Mouse (Mus musculus): ENCODE data around the gene Rab17. TPM values are rescaled to one million over a fixed set of nuclear protein-coding genes. Genes with fewer than 3 reads are reported as not detected.

Rab17 gene
- polyA plus RNA-seq (2015; fragmentation: Nextera tagmentation; extraction: Ambion mirVana): 0.17 and 0.21 TPM in 2 replicates

- no peak for ATAC-seq (ENCODE audit: low read depth)
- Histone ChIP-seq H3K4me2 (no peak within 1 kb of the TSS), H3K27me3 (no peaks in the 10 kb centered on the region), H3K4me1 (replicated peaks) (peaks cover 28% of the 10 kb centered on the region), H3K27ac (replicated peaks) (no peak within 1 kb of the TSS), H3K9me3 (no peaks in the 10 kb centered on the region), H3K4me3 (no peak within 1 kb of the TSS), H3K9ac (no peak within 1 kb of the TSS), H3K36me3 (no peaks in the 10 kb centered on the region)
- 44% methylated on average over 9 of the region's 9 CpGs for WGBS
Observed at GRCm38 (mm10) chr1:90969347-90969784, at the start of gene Rab17. TSS of gene Rab17 (minus strand) at chr1:90969661.

GRCm38 (mm10) chr1:91017111-91017758 is 47.8 kb upstream of the Rab17 start:
- H3K36me3 ChIP-seq: no peaks in the 10 kb centered on the region
- H3K4me2 ChIP-seq: peak overlapping the region; percentile 26
- no peak for ATAC-seq (ENCODE audit: low read depth)
- peaks cover 19% of the 10 kb centered on the region for H3K4me1 ChIP-seq (replicated peaks)
- WGBS: 17% methylated on average over 20 of the region's 20 CpGs
- peak overlapping the region; percentile 0; the same call in 1 of the 2 replicates for H3K9ac ChIP-seq
- no peak overlapping the region for H3K27ac ChIP-seq (replicated peaks)
- H3K9me3 ChIP-seq: no peaks in the 10 kb centered on the region
- H3K4me3 ChIP-seq: no peak overlapping the region
- H3K27me3 ChIP-seq: no peaks in the 10 kb centered on the region

- Histone ChIP-seq H3K4me1 (replicated peaks) (peaks cover 36% of the 10 kb centered on the region), H3K9me3 (no peaks in the 10 kb centered on the region), H3K27ac (replicated peaks) (no peak overlapping the region), H3K4me2 (no peak overlapping the region), H3K4me3 (no peak overlapping the region), H3K36me3 (no peaks in the 10 kb centered on the region), H3K27me3 (no peaks in the 10 kb centered on the region), H3K9ac (no peak overlapping the region)
- 61% methylated on average over 7 of the region's 7 CpGs for WGBS
- no peak for ATAC-seq (ENCODE audit: low read depth)
Observed at GRCm38 (mm10) chr1:91015571-91015970, 46.1 kb upstream of the Rab17 start.

DNA sequence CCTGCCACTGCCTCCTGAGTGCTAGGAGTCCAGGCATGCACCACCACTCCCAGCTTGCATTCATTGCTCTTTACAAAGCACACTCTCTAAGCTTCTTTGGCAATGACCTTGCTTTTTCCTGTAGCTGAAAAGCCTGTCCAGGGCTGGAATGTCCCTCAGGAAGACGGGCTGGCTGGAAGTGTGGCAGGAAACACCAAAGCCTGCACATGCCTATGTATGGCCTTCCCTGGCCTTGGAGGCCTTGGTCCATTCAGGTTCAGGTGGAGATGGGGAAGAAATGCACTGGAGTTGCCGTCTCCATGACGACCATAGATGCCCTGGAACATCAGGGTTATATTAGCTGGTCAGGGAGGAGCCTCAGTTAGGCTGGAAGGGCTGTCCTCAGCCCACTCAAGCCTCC is 44.3 kb upstream of the Rab17 start:
- no peak for ATAC-seq (ENCODE audit: low read depth)
- WGBS: 87% methylated on average over 3 of the region's 3 CpGs
- H3K27me3 ChIP-seq: no peaks in the 10 kb centered on the region
- no peak overlapping the region for H3K27ac ChIP-seq (replicated peaks)
- no peaks in the 10 kb centered on the region for H3K9me3 ChIP-seq
- no peak overlapping the region for H3K4me2 ChIP-seq
- H3K4me1 ChIP-seq (replicated peaks): peaks cover 44% of the 10 kb centered on the region
- no peaks in the 10 kb centered on the region for H3K36me3 ChIP-seq
- no peak overlapping the region for H3K9ac ChIP-seq
- H3K4me3 ChIP-seq: no peak overlapping the region

DNA sequence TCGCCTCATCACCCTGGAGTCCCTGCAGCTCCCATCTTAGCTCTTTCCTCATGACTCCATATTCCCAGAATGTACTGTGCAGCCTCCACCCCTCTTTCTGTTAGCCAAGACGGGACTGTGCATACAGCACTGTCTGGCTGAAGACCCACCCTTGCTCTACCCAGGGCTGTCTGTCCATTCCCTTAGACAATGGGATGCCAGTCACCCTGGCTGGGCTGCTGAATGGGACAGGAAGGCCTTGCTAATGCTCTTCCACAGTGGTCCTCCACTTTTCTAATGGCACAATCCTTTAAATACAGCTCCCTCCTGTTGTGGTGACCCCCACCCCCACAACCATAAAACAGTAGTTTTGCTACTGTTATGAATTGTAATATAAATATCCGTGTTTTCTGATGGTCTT is 41.9 kb upstream of the Rab17 start:
- H3K4me1 ChIP-seq (replicated peaks): peaks cover 39% of the 10 kb centered on the region
- H3K27ac ChIP-seq (replicated peaks): no peak overlapping the region
- H3K9ac ChIP-seq: no peak overlapping the region
- H3K4me2 ChIP-seq: no peak overlapping the region
- no peak for ATAC-seq (ENCODE audit: low read depth)
- H3K9me3 ChIP-seq: no peaks in the 10 kb centered on the region
- no peak overlapping the region for H3K4me3 ChIP-seq
- WGBS: 82% methylated on average over 3 of the region's 3 CpGs
- no peaks in the 10 kb centered on the region for H3K27me3 ChIP-seq
- no peaks in the 10 kb centered on the region for H3K36me3 ChIP-seq

- WGBS: 78% methylated on average over 2 of the region's 2 CpGs
Observed at GRCm38 (mm10) chr1:91010716-91011115, 41.3 kb upstream of the Rab17 start.

GRCm38 (mm10) chr1:91010216-91010615 is 40.8 kb upstream of the Rab17 start:
- WGBS: 95% methylated on average over 7 of the region's 7 CpGs
- Histone ChIP-seq H3K27ac (replicated peaks) (no peak overlapping the region), H3K9me3 (no peaks in the 10 kb centered on the region), H3K4me3 (no peak overlapping the region), H3K27me3 (no peaks in the 10 kb centered on the region), H3K4me2 (no peak overlapping the region), H3K36me3 (no peaks in the 10 kb centered on the region), H3K9ac (no peak overlapping the region), H3K4me1 (replicated peaks) (peaks cover 39% of the 10 kb centered on the region)
- ATAC-seq (ENCODE audit: low read depth): no peak

More at GRCm38 (mm10) chr1:91010716-91011115, 41.3 kb upstream of the Rab17 start:
- peaks cover 39% of the 10 kb centered on the region for H3K4me1 ChIP-seq (replicated peaks)
- no peak for ATAC-seq (ENCODE audit: low read depth)
- no peaks in the 10 kb centered on the region for H3K36me3 ChIP-seq
- H3K4me2 ChIP-seq: no peak overlapping the region
- H3K27ac ChIP-seq (replicated peaks): no peak overlapping the region
- H3K9ac ChIP-seq: no peak overlapping the region
- no peaks in the 10 kb centered on the region for H3K9me3 ChIP-seq
- no peaks in the 10 kb centered on the region for H3K27me3 ChIP-seq
- H3K4me3 ChIP-seq: no peak overlapping the region

- Histone ChIP-seq H3K4me3 (no peak overlapping the region), H3K9me3 (no peaks in the 10 kb centered on the region), H3K27ac (replicated peaks) (no peak overlapping the region), H3K27me3 (no peaks in the 10 kb centered on the region), H3K36me3 (no peaks in the 10 kb centered on the region), H3K4me2 (no peak overlapping the region), H3K4me1 (replicated peaks) (peaks cover 39% of the 10 kb centered on the region), H3K9ac (no peak overlapping the region)
- 84% methylated on average over 6 of the region's 6 CpGs for WGBS
- ATAC-seq (ENCODE audit: low read depth): no peak
Observed at GRCm38 (mm10) chr1:91009266-91009665, 39.8 kb upstream of the Rab17 start.

DNA sequence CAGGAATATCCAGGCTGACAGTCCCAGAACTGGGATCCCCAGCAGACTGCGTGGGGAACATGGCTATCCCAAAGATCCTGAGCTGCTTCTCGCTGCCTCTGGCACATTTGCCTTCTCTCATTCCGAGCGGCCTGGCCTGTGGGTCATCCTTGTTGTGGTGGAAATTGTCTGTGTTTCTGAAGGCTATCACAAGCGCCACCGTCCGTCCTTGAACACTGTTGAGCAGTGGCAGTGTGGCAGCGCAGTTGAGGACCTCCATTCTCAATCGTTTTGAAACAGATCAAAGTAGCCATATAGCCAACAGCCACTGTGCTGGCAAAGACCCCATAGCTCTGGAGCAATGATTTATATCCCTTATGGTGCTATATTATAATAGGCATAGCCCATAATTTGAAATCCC is 39.3 kb upstream of the Rab17 start:
- ATAC-seq (ENCODE audit: low read depth): no peak
- WGBS: 85% methylated on average over 9 of the region's 9 CpGs
- no peak overlapping the region for H3K4me3 ChIP-seq
- no peaks in the 10 kb centered on the region for H3K27me3 ChIP-seq
- no peak overlapping the region for H3K9ac ChIP-seq
- H3K9me3 ChIP-seq: no peaks in the 10 kb centered on the region
- no peak overlapping the region for H3K27ac ChIP-seq (replicated peaks)
- H3K36me3 ChIP-seq: no peaks in the 10 kb centered on the region
- no peak overlapping the region for H3K4me2 ChIP-seq
- peaks cover 39% of the 10 kb centered on the region for H3K4me1 ChIP-seq (replicated peaks)

DNA sequence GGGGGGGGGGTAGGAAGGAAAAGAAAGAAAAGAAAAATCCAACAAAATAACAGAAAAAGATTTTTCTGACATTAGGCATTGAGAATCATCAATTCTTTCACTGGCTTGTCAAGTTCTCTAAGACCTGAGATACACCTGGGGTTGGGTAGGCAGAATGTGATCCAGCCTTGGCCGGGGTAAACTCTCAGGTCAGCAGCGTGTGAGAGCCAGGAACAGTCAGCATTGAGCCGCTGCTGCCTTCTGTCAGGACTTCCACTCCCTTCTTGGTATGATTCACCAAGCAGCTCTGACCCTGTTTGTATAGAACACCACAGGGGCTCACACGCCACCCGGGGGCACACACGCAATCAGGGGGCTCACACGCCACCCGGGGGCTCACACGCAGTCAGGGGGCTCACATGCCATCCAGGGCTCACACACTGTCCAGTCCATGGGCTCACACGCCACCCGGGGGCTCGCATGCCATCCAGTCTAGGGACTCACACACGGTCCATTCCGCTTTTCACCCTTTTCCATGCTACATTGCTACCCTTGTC is 38.8 kb upstream of the Rab17 start:
- Histone ChIP-seq H3K4me2 (no peak overlapping the region), H3K9me3 (no peaks in the 10 kb centered on the region), H3K4me1 (replicated peaks) (peaks cover 39% of the 10 kb centered on the region), H3K4me3 (no peak overlapping the region), H3K27me3 (no peaks in the 10 kb centered on the region), H3K9ac (no peak overlapping the region), H3K27ac (replicated peaks) (no peak overlapping the region), H3K36me3 (no peaks in the 10 kb centered on the region)
- ATAC-seq (ENCODE audit: low read depth): no peak
- 91% methylated on average over 14 of the region's 14 CpGs for whole genome bisulfite sequencing

DNA sequence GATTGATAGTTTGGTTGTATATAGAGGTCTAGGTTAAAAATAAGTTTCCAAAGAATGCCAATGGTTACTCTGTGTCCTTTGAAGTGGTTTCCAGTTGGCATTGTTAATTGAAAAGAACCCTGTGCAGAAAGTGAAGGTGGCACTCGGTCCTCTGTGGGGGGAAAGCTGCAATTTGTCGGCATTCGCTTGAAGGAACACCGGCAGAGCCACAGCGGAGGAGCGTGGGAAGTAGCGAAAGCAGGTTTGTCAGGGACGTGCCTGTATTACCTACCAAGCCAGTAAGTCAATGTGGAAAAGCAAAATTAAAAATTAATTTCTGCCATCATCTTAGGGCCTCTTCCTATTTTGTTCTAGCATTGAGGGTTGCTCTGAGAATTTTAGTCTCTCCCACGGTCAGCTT is 37.2 kb upstream of the Rab17 start:
- 83% methylated on average over 9 of the region's 9 CpGs for WGBS
- H3K9me3 ChIP-seq: no peaks in the 10 kb centered on the region
- no peak overlapping the region for H3K27ac ChIP-seq (replicated peaks)
- H3K4me2 ChIP-seq: no peak overlapping the region
- H3K36me3 ChIP-seq: no peaks in the 10 kb centered on the region
- H3K27me3 ChIP-seq: no peaks in the 10 kb centered on the region
- ATAC-seq (ENCODE audit: low read depth): no peak
- H3K4me3 ChIP-seq: no peak overlapping the region
- no peak overlapping the region for H3K9ac ChIP-seq
- peaks cover 30% of the 10 kb centered on the region for H3K4me1 ChIP-seq (replicated peaks)

- Histone ChIP-seq H3K4me3 (no peak overlapping the region), H3K36me3 (no peaks in the 10 kb centered on the region), H3K9me3 (no peaks in the 10 kb centered on the region), H3K27ac (replicated peaks) (no peak overlapping the region), H3K27me3 (no peaks in the 10 kb centered on the region), H3K9ac (no peak overlapping the region), H3K4me2 (no peak overlapping the region), H3K4me1 (replicated peaks) (peaks cover 30% of the 10 kb centered on the region)
- WGBS: 81% methylated on average over 5 of the region's 5 CpGs
- no peak for ATAC-seq (ENCODE audit: low read depth)
Observed at GRCm38 (mm10) chr1:91006037-91006436, 36.6 kb upstream of the Rab17 start.
